In genomic region chr17:28025541-28025961, GRCm38 (mm10) we compare ENCODE assay signal across 10 mouse cellular contexts. TPM values are rescaled to one million over a fixed set of nuclear protein-coding genes. Genes with fewer than 3 reads are reported as not detected.
DNase-seq lines count a peak whose midpoint lies in the region; ATAC-seq and TF ChIP-seq lines count a peak whose summit lies in the region.
"Had no signal": no experiment of that assay in that cellular context is flagged by ENCODE, and none has a peak within 500 bp of the region (broad histone marks: within the 10 kb centered on the region; RNA-seq: fewer than 3 reads in every experiment).

No protein-coding gene starts in this region.

- H3K4me2 ChIP-seq in heart, postnatal 0 days (ENCODE audit: low read depth, low read length), result no peak overlapping the region
- H3K4me2 ChIP-seq in forebrain, postnatal 0 days (ENCODE audit: low read depth), result no peak overlapping the region
- no peak overlapping the region for H3K4me2 ChIP-seq in limb, embryonic 11.5 days (ENCODE audit: low read depth, severe bottlenecking)
- H3K4me2 ChIP-seq in midbrain, embryonic 16.5 days (ENCODE audit: low read length), result no peak overlapping the region

- no peaks in the 10 kb centered on the region for H3K9me3 ChIP-seq in heart, postnatal 0 days (replicated peaks; ENCODE audit: control insufficient read depth, low read length)
- no peaks in the 10 kb centered on the region for H3K9me3 ChIP-seq in forebrain, postnatal 0 days (ENCODE audit: low read length)
- H3K9me3 ChIP-seq in limb, embryonic 11.5 days (ENCODE audit: control insufficient read depth, low read length), result no peaks in the 10 kb centered on the region
- no peaks in the 10 kb centered on the region for H3K9me3 ChIP-seq in midbrain, embryonic 16.5 days (replicated peaks; ENCODE audit: control insufficient read depth, low read length, poor library complexity, severe bottlenecking)

- H3K4me1 ChIP-seq in heart, postnatal 0 days (ENCODE audit: control insufficient read depth, insufficient read depth), result peaks cover 45% of the 10 kb centered on the region
- H3K4me1 ChIP-seq in forebrain, postnatal 0 days (ENCODE audit: insufficient read depth), result peaks cover 31% of the 10 kb centered on the region
- peaks cover 36% of the 10 kb centered on the region for H3K4me1 ChIP-seq in limb, embryonic 11.5 days (ENCODE audit: control insufficient read depth, insufficient read depth, low read length)
- peaks cover 19% of the 10 kb centered on the region for H3K4me1 ChIP-seq in midbrain, embryonic 16.5 days (ENCODE audit: control insufficient read depth, insufficient read depth, low read length)

- TF ChIP-seq EP300 in heart, postnatal 0 days (IDR thresholded peaks at IDR 0.05; ENCODE audit: low read depth), result no peak

- no peak overlapping the region for H3K9ac ChIP-seq in heart, postnatal 0 days (replicated peaks; ENCODE audit: low read depth, low read length)
- H3K9ac ChIP-seq in forebrain, postnatal 0 days, result no peak overlapping the region
- H3K9ac ChIP-seq in limb, embryonic 11.5 days (ENCODE audit: low read length), result no peak overlapping the region; the same call in 1 of the 2 replicates
- no peak overlapping the region; the same call in 1 of the 2 replicates for H3K9ac ChIP-seq in midbrain, embryonic 16.5 days (ENCODE audit: low read depth, low read length)

- no peak for TF ChIP-seq CTCF in heart, postnatal 0 days (IDR thresholded peaks at IDR 0.05; ENCODE audit: low read depth)
- no peak for TF ChIP-seq CTCF in forebrain, postnatal 0 days (IDR thresholded peaks at IDR 0.05; ENCODE audit: low read depth)

- ATAC-seq in heart, postnatal 0 days (ENCODE audit: insufficient read depth, low read depth), result peak; percentile 28; the same call in 1 of the 2 replicates
- peak; percentile 53 for ATAC-seq in forebrain, postnatal 0 days
- no peak for ATAC-seq in limb, embryonic 11.5 days (ENCODE audit: insufficient number of reproducible peaks, low FRiP score, low TSS enrichment, low read depth)
- ATAC-seq in midbrain, embryonic 16.5 days, result no peak; the same call in 1 of the 2 replicates

- H3K36me3 ChIP-seq in heart, postnatal 0 days (replicated peaks; ENCODE audit: control insufficient read depth, insufficient read depth, low read length), result no peaks in the 10 kb centered on the region
- H3K36me3 ChIP-seq in forebrain, postnatal 0 days (ENCODE audit: insufficient read depth), result no peaks in the 10 kb centered on the region
- H3K36me3 ChIP-seq in limb, embryonic 11.5 days (ENCODE audit: control insufficient read depth, insufficient read depth, low read length), result no peaks in the 10 kb centered on the region; the same call in 1 of the 2 replicates
- no peaks in the 10 kb centered on the region for H3K36me3 ChIP-seq in midbrain, embryonic 16.5 days (ENCODE audit: control insufficient read depth, insufficient read depth, low read length)

- no peaks in the 10 kb centered on the region for H3K27me3 ChIP-seq in heart, postnatal 0 days (ENCODE audit: control insufficient read depth, insufficient read depth, low read length)
- H3K27me3 ChIP-seq in forebrain, postnatal 0 days (ENCODE audit: insufficient read depth, low read length), result no peaks in the 10 kb centered on the region
- no peaks in the 10 kb centered on the region; the same call in 1 of the 2 replicates for H3K27me3 ChIP-seq in limb, embryonic 11.5 days (ENCODE audit: control insufficient read depth, insufficient read depth, low read length)
- no peaks in the 10 kb centered on the region for H3K27me3 ChIP-seq in midbrain, embryonic 16.5 days (ENCODE audit: control insufficient read depth, insufficient read depth, low read depth, low read length)

- H3K27ac ChIP-seq in heart, postnatal 0 days (ENCODE audit: low read depth), result peak overlapping the region; percentile 64
- H3K27ac ChIP-seq in forebrain, postnatal 0 days (ENCODE audit: low read depth, low read length), result 0 out of 2 replicates have a peak overlapping the region, but pooled peaks have one; percentile 2
- peak overlapping the region; percentile 65 for H3K27ac ChIP-seq in limb, embryonic 11.5 days (replicated peaks; ENCODE audit: low read depth, low read length)
- H3K27ac ChIP-seq in midbrain, embryonic 16.5 days (ENCODE audit: low read length), result peak overlapping the region; percentile 36; the same call in 1 of the 2 replicates

- H3K4me3 ChIP-seq in heart, postnatal 0 days (ENCODE audit: low read depth, low read length), result no peak overlapping the region
- H3K4me3 ChIP-seq in forebrain, postnatal 0 days (ENCODE audit: low read depth, low read length), result no peak overlapping the region
- no peak overlapping the region for H3K4me3 ChIP-seq in limb, embryonic 11.5 days (ENCODE audit: low read depth, low read length)
- no peak overlapping the region for H3K4me3 ChIP-seq in midbrain, embryonic 16.5 days (ENCODE audit: low read depth, low read length)

- WGBS in heart, postnatal 0 days, result 27% methylated on average over 5 of the region's 5 CpGs
- 30% methylated on average over 5 of the region's 5 CpGs for WGBS in forebrain, postnatal 0 days
- WGBS in limb, embryonic 11.5 days, result 72% methylated on average over 5 of the region's 5 CpGs
- WGBS in midbrain, embryonic 16.5 days, result 64% methylated on average over 5 of the region's 5 CpGs

- no peak for DNase-seq in heart, postnatal 0 days (ENCODE audit: low spot score)
- DNase-seq in heart, adult 9 months (ENCODE audit: low spot score in 2 of 2), result no peak
- DNase-seq in forebrain, postnatal 0 days, result no peak
- DNase-seq in limb, embryonic 11.5 days (ENCODE audit: low spot score), result no peak
- no peak for DNase-seq in embryo, embryonic 11 days
- DNase-seq in spleen, adult 18-20 months, result no peak
- no peak for DNase-seq in thymus, postnatal 36 days
- DNase-seq: cerebellum, adult 2 months; thymus, adult 2 months had no signal

RNA-seq across cellular contexts. Expression of gene Tcp11, which starts 54.9 kb away (rescaled TPM):
- total RNA-seq in heart, postnatal 0 days (2014; rRNA removed; ENCODE audit: low replicate concordance), result 0.15 TPM in 1 of 2 replicates, not detected in the other
- polyA plus RNA-seq in heart, postnatal 0 days (2015; fragmentation: Nextera tagmentation; extraction: Ambion mirVana), result 0.15 and 0.25 TPM in 2 replicates
- 4.3 and 7.2 TPM in 2 replicates for total RNA-seq in forebrain, postnatal 0 days (2014; rRNA removed)
- 1.7 and 2.9 TPM in 2 replicates for polyA plus RNA-seq in forebrain, postnatal 0 days (2015; fragmentation: Nextera tagmentation; extraction: Ambion mirVana)
- polyA plus RNA-seq in limb, embryonic 11.5 days (2014; fragmentation: Nextera tagmentation; extraction: Ambion mirVana), result 0.43 and 1.1 TPM in 2 replicates
- polyA plus RNA-seq in midbrain, embryonic 16.5 days (2015; fragmentation: Nextera tagmentation; extraction: Ambion mirVana), result 2.0 TPM in 2 replicates

Comparison
In these comparisons a context has a peak if more than half of its experiments do, and no peak if none do; other contexts are left out.
1. ATAC-seq: peak in heart, postnatal 0 days (single experiment) and forebrain, postnatal 0 days (single experiment); none in limb, embryonic 11.5 days (single experiment) and midbrain, embryonic 16.5 days (single experiment).
2. H3K27ac ChIP-seq: peak in every context shown above with its lines; median percentile 65 in limb, embryonic 11.5 days; 64 in heart, postnatal 0 days; 36 in midbrain, embryonic 16.5 days; 2 in forebrain, postnatal 0 days.